Mouse (Mus musculus) liver, adult 2 months (tissue): ENCODE results near the gene Dscaml1. TPM values are rescaled to one million over a fixed set of nuclear protein-coding genes. Genes with fewer than 3 reads are reported as not detected.

Experiments
- DNase-seq: peaks from one replicate; pipeline ENCODE4 v3.0.0-alpha.2; 2011; ENCODE audit warnings: low read depth, low spot score; ENCODE audit errors: extremely low read depth
- H3K27ac ChIP-seq: fragments of 200-500 bp; replicated peaks from 2 replicates; pipeline ENCODE4 v1.5.1; 2012; ENCODE audit warnings: low read depth, mild to moderate bottlenecking, control low read depth, inconsistent platforms, low read length; ENCODE audit not compliant: insufficient read depth
- H3K27me3 ChIP-seq: fragments of 200-500 bp; 2 replicates; pipeline ENCODE4 v1.6.1; 2012; ENCODE audit warnings: mild to moderate bottlenecking, moderate library complexity, low read length, inconsistent platforms; ENCODE audit not compliant: control insufficient read depth, insufficient read depth
- H3K36me3 ChIP-seq: fragments of 200-500 bp; 2 replicates; pipeline ENCODE4 v1.6.1; 2012; ENCODE audit warnings: low read length, inconsistent platforms; ENCODE audit not compliant: control insufficient read depth, insufficient read depth
- H3K4me1 ChIP-seq: fragments of 200-500 bp; 2 replicates; pipeline ENCODE4 v1.6.1; 2011; ENCODE audit warnings: low read length; ENCODE audit not compliant: control insufficient read depth, insufficient read depth
- H3K4me3 ChIP-seq: fragments of 200-500 bp; 2 replicates; pipeline ENCODE4 v1.5.1; 2011; ENCODE audit warnings: low read depth, mild to moderate bottlenecking, control low read depth, low read length, moderate library complexity; ENCODE audit not compliant: insufficient read depth
- H3K79me2 ChIP-seq: fragments of 200-500 bp; 2 replicates; pipeline ENCODE4 v1.6.1; 2012; ENCODE audit warnings: inconsistent platforms, mild to moderate bottlenecking, low read length, moderate library complexity; ENCODE audit not compliant: control insufficient read depth, insufficient read depth
- H3K9ac ChIP-seq: fragments of 200-500 bp; 2 replicates; pipeline ENCODE4 v1.6.1; 2012; ENCODE audit warnings: low read depth, mild to moderate bottlenecking, control low read depth, inconsistent platforms, low read length
- CTCF ChIP-seq: fragments of 200-500 bp; IDR thresholded peaks from 2 replicates; pipeline ENCODE4 v1.5.1; 2011; ENCODE audit warnings: low read depth, low read length, control low read depth
- POLR2A ChIP-seq: fragments of 200-500 bp; IDR thresholded peaks from 2 replicates; pipeline ENCODE4 v1.6.1; 2011; ENCODE audit warnings: low read length, control low read depth; ENCODE audit not compliant: insufficient read depth; ENCODE audit errors: extremely low read depth
- WGBS: fragments of 180-500 bp; shearing (Covaris S2); methylation state at CpG from one replicate; pipeline ENCODE4 v1.1.7; 2018; 5-methylcytosine and 5-hydroxymethylcytosine counted together
- polyA plus RNA-seq: library from polyadenylated mRNA; depleted of rRNA; stranded (reverse); fragments of >200 nt; gene quantifications from 2 replicates; pipeline ENCODE4 v1.2.3, GENCODE M21; 2012
- total RNA-seq: library from RNA; depleted of rRNA; stranded (reverse); fragments of >200 nt; gene quantifications from 2 replicates; pipeline ENCODE4 v1.2.3, GENCODE M21; 2014

Dscaml1 gene
- total and polyA plus RNA-seq, 2 experiments = 0.09 to 0.13 TPM

- Histone ChIP-seq H3K9ac (no peak overlapping the region), H3K27ac (no peak overlapping the region), H3K4me1 (no peaks in the 10 kb centered on the region), H3K4me3 (no peak overlapping the region), H3K27me3 (no peaks in the 10 kb centered on the region), H3K79me2 (no peaks in the 10 kb centered on the region), H3K36me3 (no peaks in the 10 kb centered on the region)
- WGBS = 81% methylated on average over 4 of the region's 4 CpGs
- no peak for DNase-seq
- TF ChIP-seq POLR2A = no peak
- TF ChIP-seq CTCF = no peak
These were observed 23.2 kb downstream of the Dscaml1 start for GRCm38 (mm10) chr9:45449658-45450057.

GRCm38 (mm10) chr9:45451346-45451745 is 24.9 kb downstream of the Dscaml1 start:
- H3K27ac ChIP-seq = no peak overlapping the region
- H3K79me2 ChIP-seq = no peaks in the 10 kb centered on the region
- 83% methylated on average over 4 of the region's 4 CpGs for WGBS
- H3K4me3 ChIP-seq = no peak overlapping the region
- H3K4me1 ChIP-seq = no peaks in the 10 kb centered on the region
- H3K36me3 ChIP-seq = no peaks in the 10 kb centered on the region
- no peak for TF ChIP-seq CTCF
- TF ChIP-seq POLR2A = no peak
- H3K27me3 ChIP-seq = no peaks in the 10 kb centered on the region
- no peak overlapping the region for H3K9ac ChIP-seq
- no peak for DNase-seq

GRCm38 (mm10) chr9:45454032-45454431 is 27.6 kb downstream of the Dscaml1 start:
- no peak for DNase-seq
- WGBS = 82% methylated on average over 10 of the region's 10 CpGs
- TF ChIP-seq CTCF (no peak), POLR2A (no peak)

DNA sequence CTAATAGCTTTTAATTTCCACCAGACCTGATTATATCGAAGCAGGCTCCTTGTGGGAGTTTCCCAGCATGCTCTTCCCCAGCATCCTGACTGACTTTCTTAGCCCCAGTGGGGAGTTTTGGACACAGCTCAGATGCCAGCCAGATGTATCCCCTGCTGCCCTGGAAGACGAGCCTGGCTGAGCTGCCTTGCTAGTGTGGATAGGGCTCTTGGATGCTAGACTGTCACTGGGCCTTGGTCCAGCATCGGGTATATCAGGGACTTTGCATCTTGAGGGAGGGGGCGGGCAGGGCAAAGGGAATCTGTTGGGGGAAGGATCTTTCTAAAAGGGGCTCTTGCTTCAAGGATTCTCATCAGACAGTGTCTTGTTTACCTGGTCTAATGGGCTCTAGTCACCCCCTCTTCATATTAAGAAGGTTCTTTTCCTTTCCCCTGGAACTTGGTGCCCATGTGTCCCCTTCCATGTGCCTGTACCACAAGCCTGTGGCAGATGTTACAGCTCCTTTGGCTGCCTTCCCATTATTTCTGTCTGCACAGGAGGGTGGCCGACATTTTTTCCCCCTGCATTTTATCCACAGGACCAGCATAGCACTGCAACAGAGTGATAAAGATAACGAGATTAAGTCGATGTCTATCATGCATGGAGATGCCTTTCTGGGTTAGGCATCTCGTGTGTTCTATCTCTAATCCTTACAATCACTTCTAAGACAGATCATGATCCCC is 28.6 kb downstream of the Dscaml1 start:
- H3K27ac ChIP-seq = no peak overlapping the region
- no peaks in the 10 kb centered on the region for H3K4me1 ChIP-seq
- no peaks in the 10 kb centered on the region for H3K27me3 ChIP-seq
- H3K79me2 ChIP-seq = no peaks in the 10 kb centered on the region
- no peaks in the 10 kb centered on the region for H3K36me3 ChIP-seq
- no peak overlapping the region for H3K4me3 ChIP-seq
- no peak for DNase-seq
- H3K9ac ChIP-seq = no peak overlapping the region
- 69% methylated on average over 8 of the region's 8 CpGs for WGBS
- TF ChIP-seq CTCF (no peak), POLR2A (no peak)

More at GRCm38 (mm10) chr9:45454032-45454431, 27.6 kb downstream of the Dscaml1 start:
- Histone ChIP-seq H3K27me3 (no peaks in the 10 kb centered on the region), H3K4me1 (no peaks in the 10 kb centered on the region), H3K79me2 (no peaks in the 10 kb centered on the region), H3K4me3 (no peak overlapping the region), H3K9ac (no peak overlapping the region), H3K36me3 (no peaks in the 10 kb centered on the region), H3K27ac (no peak overlapping the region)

GRCm38 (mm10) chr9:45457200-45457599 is 30.8 kb downstream of the Dscaml1 start:
- WGBS = 41% methylated on average over 7 of the region's 7 CpGs
- H3K4me1 ChIP-seq = no peaks in the 10 kb centered on the region
- TF ChIP-seq CTCF (no peak), POLR2A (no peak)
- H3K9ac ChIP-seq = no peak overlapping the region
- H3K79me2 ChIP-seq = no peaks in the 10 kb centered on the region
- no peak overlapping the region for H3K27ac ChIP-seq
- no peak overlapping the region for H3K4me3 ChIP-seq
- no peaks in the 10 kb centered on the region for H3K36me3 ChIP-seq
- no peaks in the 10 kb centered on the region for H3K27me3 ChIP-seq
- no peak for DNase-seq

GRCm38 (mm10) chr9:45458363-45458762 is 31.9 kb downstream of the Dscaml1 start:
- WGBS = 67% methylated on average over 14 of the region's 14 CpGs

More at GRCm38 (mm10) chr9:45458363-45458762, 31.9 kb downstream of the Dscaml1 start:
- Histone ChIP-seq H3K27ac (no peak overlapping the region), H3K4me3 (no peak overlapping the region), H3K36me3 (no peaks in the 10 kb centered on the region), H3K27me3 (no peaks in the 10 kb centered on the region), H3K4me1 (no peaks in the 10 kb centered on the region), H3K9ac (no peak overlapping the region), H3K79me2 (no peaks in the 10 kb centered on the region)
- TF ChIP-seq POLR2A (no peak), CTCF (no peak)
- no peak for DNase-seq
